7 mouse cellular contexts compared by ENCODE assay signal in genomic region chr14:51082599-51083581, GRCm38 (mm10). TPM values are rescaled to one million over a fixed set of nuclear protein-coding genes. Genes with fewer than 3 reads are reported as not detected.
DNase-seq lines count a peak whose midpoint lies in the region; TF ChIP-seq lines count a peak whose summit lies in the region.

No protein-coding gene starts in this region.

- H3K4me3 ChIP-seq in bone marrow macrophage, adult 2 months (ENCODE audit: insufficient read depth, low read length), result peak overlapping the region; percentile 63
- peak overlapping the region; percentile 68 for H3K4me3 ChIP-seq in forebrain, embryonic 10.5 days

- 2% methylated on average over 40 of the region's 40 CpGs for WGBS in forebrain, embryonic 10.5 days

- TF ChIP-seq CTCF in bone marrow macrophage, adult 2 months (IDR thresholded peaks at IDR 0.05; ENCODE audit: low read depth, low read length), result no peak

- no peaks in the 10 kb centered on the region for H3K9me3 ChIP-seq in forebrain, embryonic 10.5 days

- no peak for TF ChIP-seq POLR2A in bone marrow macrophage, adult 2 months (IDR thresholded peaks at IDR 0.05; ENCODE audit: borderline replicate concordance, low read depth, low read length)

- peaks cover 10% of the 10 kb centered on the region for H3K4me1 ChIP-seq in bone marrow macrophage, adult 2 months (ENCODE audit: control insufficient read depth, insufficient read depth, low read length)
- H3K4me1 ChIP-seq in forebrain, embryonic 10.5 days, result peaks cover 18% of the 10 kb centered on the region

- peaks cover 24% of the 10 kb centered on the region for H3K27me3 ChIP-seq in forebrain, embryonic 10.5 days (ENCODE audit: poor library complexity, severe bottlenecking)

- no peaks in the 10 kb centered on the region for H3K36me3 ChIP-seq in forebrain, embryonic 10.5 days (replicated peaks)

- H3K27ac ChIP-seq in bone marrow macrophage, adult 2 months (ENCODE audit: insufficient read depth, low read depth, low read length), result peak overlapping the region; percentile 4
- peak overlapping the region; percentile 69 for H3K27ac ChIP-seq in forebrain, embryonic 10.5 days

- DNase-seq in MN1 (ENCODE audit: low spot score), result peak; percentile 60
- DNase-seq in forebrain, embryonic 10.5 days (ENCODE audit: extremely low spot score, low spot score), result peak; percentile 69
- peak; percentile 62 for DNase-seq in heart, postnatal 4 days
- peak; percentile 49 to 64 for DNase-seq in layer of hippocampus, postnatal 10 days (ENCODE audit: low spot score in 2 of 2)
- DNase-seq in lung, postnatal 36 days, result peak; percentile 81
- peak; percentile 60 to 75 for DNase-seq in right cerebral cortex, postnatal 10 days (ENCODE audit: low spot score in 2 of 2)

RNA-seq across cellular contexts. Expression of gene Rnase4, which starts 8.0 kb away (rescaled TPM):
- polyA plus RNA-seq in bone marrow macrophage, adult 2 months (2012; ENCODE audit: insufficient read depth, insufficient read length, missing spikeins), result 164 and 169 TPM in 2 replicates
- 6.6 and 6.8 TPM in 2 replicates for polyA plus RNA-seq in forebrain, embryonic 10.5 days (2016; fragmentation: Nextera tagmentation; extraction: Ambion mirVana)
- 10 to 100 TPM; 30.4 to 31.7 TPM for total RNA-seq in heart, postnatal 4 days (2021)
- total RNA-seq in layer of hippocampus, postnatal 10 days (2021), result 10 to 100 TPM; 16.2 to 17.8 TPM

RNA-seq across cellular contexts. Expression of gene Ang, which starts 8.1 kb away (rescaled TPM):
- 31.9 and 39.4 TPM in 2 replicates for polyA plus RNA-seq in bone marrow macrophage, adult 2 months (2012; ENCODE audit: insufficient read depth, insufficient read length, missing spikeins)
- polyA plus RNA-seq in forebrain, embryonic 10.5 days (2016; fragmentation: Nextera tagmentation; extraction: Ambion mirVana), result 1.7 and 1.9 TPM in 2 replicates
- 1 to 10 TPM; 2.2 to 3.3 TPM for total RNA-seq in heart, postnatal 4 days (2021)
- total RNA-seq in layer of hippocampus, postnatal 10 days (2021), result 1 to 10 TPM; 3.0 to 4.1 TPM

RNA-seq across cellular contexts. Expression of gene Olfr750, which starts 8.7 kb away (rescaled TPM):
- not detected in 2 replicates for polyA plus RNA-seq in bone marrow macrophage, adult 2 months (2012; ENCODE audit: insufficient read depth, insufficient read length, missing spikeins)
- polyA plus RNA-seq in forebrain, embryonic 10.5 days (2016; fragmentation: Nextera tagmentation; extraction: Ambion mirVana), result not detected in 2 replicates
- not detected for total RNA-seq in heart, postnatal 4 days (2021)
- not detected for total RNA-seq in layer of hippocampus, postnatal 10 days (2021)

RNA-seq across cellular contexts. Expression of gene Rnase12, which starts 25.4 kb away (rescaled TPM):
- polyA plus RNA-seq in bone marrow macrophage, adult 2 months (2012; ENCODE audit: insufficient read depth, insufficient read length, missing spikeins), result not detected in 2 replicates
- not detected in 2 replicates for polyA plus RNA-seq in forebrain, embryonic 10.5 days (2016; fragmentation: Nextera tagmentation; extraction: Ambion mirVana)
- total RNA-seq in heart, postnatal 4 days (2021), result not detected
- total RNA-seq in layer of hippocampus, postnatal 10 days (2021), result not detected

RNA-seq across cellular contexts. Expression of gene Eddm3b, which starts 31.3 kb away (rescaled TPM):
- not detected in 2 replicates for polyA plus RNA-seq in bone marrow macrophage, adult 2 months (2012; ENCODE audit: insufficient read depth, insufficient read length, missing spikeins)
- polyA plus RNA-seq in forebrain, embryonic 10.5 days (2016; fragmentation: Nextera tagmentation; extraction: Ambion mirVana), result 0.28 TPM in 1 of 2 replicates, not detected in the other
- total RNA-seq in heart, postnatal 4 days (2021), result not detected
- not detected for total RNA-seq in layer of hippocampus, postnatal 10 days (2021)

Comparison
In these comparisons a context has a peak if more than half of its experiments do, and no peak if none do; other contexts are left out.
1. Peak in every context shown above with its lines: DNase-seq, H3K4me3 ChIP-seq and H3K27ac ChIP-seq.